Mouse (Mus musculus): ENCODE measurements around the gene Ccdc141.

DNA sequence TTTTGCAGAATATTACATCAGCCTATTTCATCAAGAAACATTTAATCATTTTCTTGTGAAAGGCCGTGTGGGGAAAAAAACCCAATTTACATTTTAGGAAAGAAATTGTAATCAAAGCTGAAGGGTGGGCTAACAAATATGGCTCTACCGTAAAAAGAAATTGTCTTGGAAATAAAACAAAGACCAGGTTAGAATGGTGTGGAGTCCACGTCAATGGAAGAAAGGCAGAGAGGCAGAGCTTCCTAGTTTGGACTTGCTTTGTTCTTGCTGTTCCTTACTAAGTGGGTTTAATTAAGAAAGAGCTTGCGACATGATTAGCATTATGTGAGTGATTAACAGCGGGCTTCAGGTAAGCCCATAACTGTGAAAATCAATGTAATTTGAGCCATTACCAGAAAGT is 199.4 kb downstream of the Ccdc141 start:
- TF ChIP-seq CTCF (IDR thresholded peaks at IDR 0.05; ENCODE audit: low read depth) (no peak), EP300 (IDR thresholded peaks at IDR 0.05; ENCODE audit: low read depth) (no peak)
